Mouse (Mus musculus): ENCODE measurements at regions not wholly inside any gene's neighbourhood (a gene's known extent, or its start where the extent isn't known, plus 50 kb on each side); places are given as distances from the start of the nearest gene placed in this dataset.

DNA sequence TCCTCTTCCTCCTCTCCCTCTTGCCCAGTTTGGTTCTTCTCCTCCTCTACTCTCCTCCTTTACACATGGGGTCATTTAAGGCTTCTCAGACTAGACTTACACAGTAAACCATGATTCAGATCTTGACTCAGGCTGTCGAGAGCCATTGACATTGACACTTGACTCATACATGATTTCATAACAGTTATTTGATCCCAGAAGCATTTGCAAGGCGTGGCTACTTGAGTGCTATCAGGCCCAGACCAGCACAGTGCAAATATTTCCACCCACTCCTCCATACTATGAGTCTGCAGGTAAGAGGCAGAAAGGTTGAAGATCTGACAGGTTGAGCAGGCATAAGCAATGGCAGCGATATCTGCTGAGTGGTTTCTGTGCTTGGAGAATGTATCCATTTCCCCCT is 99.2 kb downstream of the Rab11fip2 start:
- no peak for TF ChIP-seq CTCF (conservative IDR thresholded peaks at IDR 0.05; ENCODE audit: insufficient read depth, insufficient read length, low read depth, low read length)
- TF ChIP-seq POLR2A (IDR thresholded peaks at IDR 0.05; ENCODE audit: low read depth, low read length): no peak

All from kidney, adult 2 months (tissue).